Mouse (Mus musculus): Measurements from ENCODE around the gene Zc3h4.

Zc3h4 gene

GRCm38 (mm10) chr7:16475764-16476599 is 75.3 kb downstream of the Zc3h4 start:
- DNase-seq (ENCODE audit: low spot score) = no peak

- DNase-seq (ENCODE audit: low spot score) = no peak
Observed at GRCm38 (mm10) chr7:16476600-16476989, 75.9 kb downstream of the Zc3h4 start.

GRCm38 (mm10) chr7:16477628-16478027 is 76.9 kb downstream of the Zc3h4 start, which contains the start of gene Npas1:
Gene Npas1 (minus strand): TSS chr7:16477728.
- no peak for DNase-seq (ENCODE audit: low spot score)

Measured in c-Kit-positive CD71-positive TER-119-positive erythroid progenitor cells, embryonic 14.5 days (primary cell).